Mouse (Mus musculus) kidney, postnatal 4 days (tissue): ENCODE measurements around the gene Fam207a.
A peak's percentile ranks its signal among the peaks of the same experiment; 100 is the strongest.

Experiments
- DNase-seq, 2 experiments: peaks; one replicate each; pipeline ENCODE4 v3.0.0; 2021; ENCODE audit warnings: mixed read lengths in 2 of 2

The Fam207a gene

DNA sequence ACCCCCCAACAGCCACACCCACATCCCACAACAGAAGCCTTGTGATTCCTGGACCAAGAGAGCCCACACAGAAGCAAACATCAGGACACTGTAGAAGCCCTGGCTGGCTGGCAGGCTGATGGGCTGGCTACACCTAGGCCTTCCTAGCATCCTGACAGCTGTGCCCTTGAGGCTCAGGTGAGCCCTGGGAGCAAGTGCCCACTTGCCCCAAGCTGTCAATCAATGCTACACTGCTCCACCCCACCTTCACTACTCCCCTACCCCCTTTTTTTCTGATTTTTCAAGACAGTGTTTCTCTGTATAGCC, 65.5 kb downstream of the Fam207a start:
- no peak for DNase-seq

DNA sequence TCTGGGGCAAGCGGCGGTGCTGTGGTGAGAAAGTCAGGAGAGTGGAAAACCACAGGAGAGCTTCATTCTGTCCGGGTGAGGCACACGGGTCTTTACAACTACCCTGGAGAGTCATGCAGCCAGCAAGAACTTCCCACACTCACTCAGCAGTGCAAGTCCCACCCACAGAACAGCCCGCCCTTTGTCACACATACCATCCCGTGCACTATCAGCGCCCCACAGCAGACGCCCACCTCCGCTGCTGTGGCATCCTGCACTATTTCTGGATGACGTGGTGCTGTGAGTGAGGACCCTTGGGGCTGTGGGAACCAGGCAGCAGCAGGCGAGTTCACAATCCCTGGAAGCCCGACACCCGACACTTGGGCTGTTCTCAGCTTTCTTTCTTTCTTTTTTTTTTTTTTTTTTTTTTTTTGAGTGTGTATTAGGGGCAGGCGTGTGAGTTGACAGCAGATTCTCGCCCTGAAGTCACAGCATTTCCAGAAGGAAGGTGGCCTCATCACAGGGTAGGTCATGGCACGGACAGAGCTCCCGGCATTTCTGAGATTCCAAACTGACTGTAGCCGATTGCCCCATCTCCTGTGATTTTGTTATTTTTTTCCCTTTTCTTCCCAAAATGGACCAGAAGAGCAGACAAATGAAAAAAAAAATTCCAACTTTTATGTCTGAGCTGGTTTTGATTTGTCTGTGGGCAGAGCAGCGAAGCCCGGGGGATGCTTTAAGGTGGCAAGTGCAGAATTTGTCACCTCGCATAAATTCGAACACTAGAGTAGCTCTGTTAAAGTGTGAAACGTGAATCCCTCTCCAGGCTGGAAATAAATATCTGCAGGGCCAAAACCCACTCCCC, 66.0 kb downstream of the Fam207a start:
- DNase-seq, result peak; percentile 28 to 37

DNA sequence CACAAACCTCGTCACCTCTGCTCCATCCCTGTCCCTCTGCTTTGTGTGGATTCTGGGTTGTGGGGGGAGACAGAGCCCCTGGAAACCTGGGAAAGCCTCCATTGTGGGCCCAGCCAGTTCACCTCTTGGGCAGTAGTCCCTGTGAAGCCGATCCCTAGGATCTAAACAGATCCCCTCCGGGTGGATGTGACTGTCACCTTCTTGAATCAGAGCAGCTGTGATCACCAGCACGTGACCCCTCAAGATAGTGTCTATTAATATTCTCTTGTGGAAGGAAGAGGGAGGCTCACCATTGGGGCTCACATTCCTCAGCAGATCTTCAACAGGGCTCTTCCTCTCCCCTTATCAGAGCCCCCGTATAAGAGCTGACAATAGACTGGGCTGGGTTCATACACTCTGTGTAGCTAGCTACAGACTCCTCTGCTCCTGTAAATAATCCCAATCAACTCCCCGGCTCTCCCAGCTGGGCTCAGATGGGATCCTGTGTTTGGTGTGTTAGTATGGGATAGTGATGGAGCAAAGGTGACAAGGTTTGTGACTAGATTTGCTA, 66.8 kb downstream of the Fam207a start:
- no peak for DNase-seq

DNA sequence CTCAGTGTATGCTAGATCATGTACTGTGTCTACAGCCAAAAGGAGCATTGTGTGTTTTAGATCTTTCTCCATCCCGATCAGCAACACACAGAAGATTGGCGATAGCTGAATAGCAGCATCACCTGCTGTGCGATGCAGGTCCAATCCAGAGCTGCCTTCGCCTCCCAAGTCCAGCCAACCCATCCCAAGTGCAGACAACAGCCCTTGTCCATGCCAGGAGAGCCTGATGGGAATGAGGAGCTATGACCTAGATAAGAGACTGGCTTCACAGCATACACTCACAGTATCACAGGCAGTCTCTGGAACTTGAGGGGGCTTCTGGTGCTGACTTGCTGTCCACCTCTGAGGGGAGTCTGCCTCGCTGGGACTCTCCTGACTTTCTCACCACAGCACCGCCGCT, 67.4 kb downstream of the Fam207a start:
- DNase-seq, result no peak

DNA sequence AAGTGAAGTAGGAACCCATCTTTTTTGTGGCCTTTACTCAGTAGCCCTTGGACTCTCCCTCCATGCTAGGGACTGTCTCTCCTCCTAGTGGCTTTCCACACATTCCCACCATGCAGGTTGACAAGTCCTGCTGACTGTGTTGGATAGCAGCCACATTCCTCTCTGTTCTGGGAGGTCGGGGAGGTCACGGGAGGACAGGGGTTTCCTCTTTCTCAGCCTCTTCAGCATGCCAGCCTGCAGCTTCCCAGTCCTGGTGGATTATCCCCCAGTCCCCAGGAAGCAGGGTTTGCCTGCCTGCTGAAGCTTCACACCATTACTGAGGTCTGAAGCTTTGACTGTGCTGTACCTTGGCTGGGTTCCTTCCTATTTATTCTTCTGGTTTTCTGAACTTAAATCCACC, 67.8 kb downstream of the Fam207a start:
- DNase-seq, result peak; percentile 38 to 57

DNA sequence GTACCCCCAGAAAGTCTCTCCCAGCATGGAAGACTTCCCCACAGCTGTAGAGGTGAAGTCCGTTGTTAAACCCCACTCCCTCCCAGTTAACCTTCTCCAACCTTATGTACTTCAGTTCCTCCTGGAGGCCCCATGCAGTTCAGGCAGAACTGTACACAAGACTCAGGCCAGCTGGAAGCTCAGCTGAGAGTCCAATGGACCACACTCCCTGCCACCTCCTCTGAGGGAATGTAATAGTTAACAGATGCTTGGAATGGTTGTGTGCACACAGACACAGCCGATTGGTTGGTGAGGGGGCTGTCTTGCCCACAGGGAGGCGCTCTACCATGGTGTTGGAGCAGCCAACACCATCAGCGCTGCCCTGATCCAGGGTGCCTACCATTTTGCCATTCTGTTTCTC, 73.3 kb downstream of the Fam207a start:
- no peak for DNase-seq

DNA sequence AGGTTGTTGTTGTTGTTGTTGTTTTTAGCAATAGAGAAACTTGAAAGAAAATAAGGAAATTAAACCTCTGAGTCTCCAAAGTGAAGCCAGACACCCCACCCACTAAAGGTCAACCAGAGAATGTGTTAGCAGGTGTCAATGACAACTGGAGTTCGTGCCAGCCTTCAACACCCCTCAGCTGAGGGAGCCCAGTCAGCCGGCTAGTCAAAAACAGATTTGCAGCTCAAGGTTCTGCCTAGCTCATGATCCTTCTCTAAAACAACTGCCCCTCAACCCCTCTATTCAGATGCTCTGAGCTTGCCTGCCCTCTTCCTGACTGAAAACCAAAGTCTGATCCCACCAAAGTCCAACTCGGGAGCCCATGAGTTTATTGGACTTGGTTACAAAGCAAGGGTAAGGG, 73.8 kb downstream of the Fam207a start:
- DNase-seq, result no peak

DNA sequence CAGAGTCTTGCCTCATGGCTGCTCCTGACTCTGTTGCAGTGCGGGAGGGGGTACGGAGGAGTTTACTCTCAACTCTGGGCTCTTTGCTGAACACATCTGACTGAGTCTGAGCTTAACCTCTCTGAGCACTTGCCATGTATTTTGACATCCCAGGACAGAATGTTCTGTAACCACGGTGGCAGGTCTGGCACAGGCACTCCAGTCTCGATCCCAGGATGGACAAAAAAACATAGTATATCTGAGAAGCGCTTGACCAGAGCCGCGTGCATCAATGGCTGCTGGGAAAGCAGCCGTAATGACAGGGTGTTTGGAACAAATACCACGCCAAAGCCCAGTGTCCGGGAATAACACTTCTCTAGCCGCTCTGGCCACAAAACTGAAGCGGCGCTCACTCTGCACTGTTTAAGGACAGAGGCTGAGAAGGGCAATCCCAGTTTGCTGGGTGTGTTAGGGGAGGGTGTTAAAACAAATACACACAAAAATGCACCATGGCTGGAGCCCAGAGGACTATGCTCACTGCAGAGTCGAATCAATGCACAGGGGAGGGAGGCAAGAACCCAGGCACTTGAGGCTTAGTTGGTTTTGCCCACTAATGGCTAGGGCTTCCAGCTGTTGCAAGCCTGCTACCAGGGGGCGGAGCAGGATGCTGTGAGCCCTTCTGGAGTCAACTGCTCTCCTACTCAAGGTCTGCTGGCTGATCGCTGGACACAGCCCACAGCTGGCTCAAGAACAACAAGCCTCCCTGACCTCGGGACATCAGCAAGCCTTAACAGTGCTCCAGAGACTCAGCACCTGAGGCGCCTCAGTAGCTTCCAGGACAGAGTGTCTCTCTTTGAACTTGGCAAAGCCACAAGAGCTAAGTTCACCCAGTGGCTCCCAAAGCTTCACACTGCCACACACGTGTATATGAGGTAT, 74.5 kb downstream of the Fam207a start:
- peak; percentile 34 to 55 for DNase-seq

DNA sequence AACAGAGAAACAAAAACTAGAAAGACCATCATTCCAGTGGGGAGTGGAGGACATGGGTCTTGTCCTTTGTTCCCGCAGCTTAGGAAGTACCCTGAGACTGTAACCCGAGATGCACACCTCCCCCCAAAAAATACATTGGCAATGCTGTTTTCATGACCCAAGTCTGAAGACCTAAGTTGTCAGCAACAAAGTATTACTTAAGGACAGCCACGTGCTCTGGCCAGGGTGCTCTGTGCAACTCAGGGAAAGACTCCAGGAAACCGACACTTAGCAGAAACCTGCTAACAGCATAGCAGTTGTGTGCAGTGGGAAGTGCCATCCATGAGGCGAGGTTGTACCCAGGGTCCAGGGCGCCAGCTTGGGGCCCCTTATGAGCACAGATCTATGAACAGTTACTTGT, 75.3 kb downstream of the Fam207a start:
- DNase-seq, result no peak

DNA sequence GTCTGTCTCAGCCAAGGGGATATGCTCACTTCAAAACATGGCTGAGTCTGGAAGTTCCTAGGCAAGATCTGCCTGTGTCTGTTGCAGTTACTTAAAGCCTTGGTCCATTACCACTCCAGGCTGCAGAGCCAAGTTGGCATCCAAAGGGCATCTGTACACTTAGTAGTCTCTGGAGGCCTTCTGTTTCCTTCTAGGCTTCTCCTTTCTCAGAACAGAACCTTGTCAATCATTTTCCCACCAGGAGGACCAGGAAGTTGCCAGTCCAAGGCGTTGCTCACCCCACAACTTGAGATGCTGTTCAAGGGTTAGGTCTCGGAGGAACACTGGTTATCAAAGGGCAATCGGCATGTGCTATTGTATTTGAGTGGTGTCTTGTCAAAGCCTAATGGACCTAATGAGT, 76.6 kb downstream of the Fam207a start:
- no peak for DNase-seq

DNA sequence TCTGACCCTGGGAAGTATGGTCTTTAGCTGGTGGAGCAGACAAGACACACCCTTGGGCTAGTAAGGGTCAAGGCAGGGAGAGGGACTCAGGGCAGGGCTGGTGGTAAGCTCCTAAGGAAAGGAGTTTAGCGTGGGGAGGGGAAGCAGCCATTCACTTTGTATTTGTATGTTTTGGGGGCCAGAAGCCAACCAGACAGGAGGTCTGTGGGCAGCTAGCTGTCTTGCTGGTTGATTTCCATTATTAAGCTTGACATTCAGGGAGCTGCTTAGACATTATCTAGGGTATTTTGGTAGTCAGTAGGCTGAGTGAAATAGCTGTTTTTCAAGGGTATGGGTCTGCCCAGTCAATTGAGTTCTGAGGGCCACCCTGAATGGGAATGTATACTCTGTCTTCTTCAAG, 77.6 kb downstream of the Fam207a start:
- no peak for DNase-seq
